Mouse (Mus musculus) splenic B cell, adult 2 months (primary cell): ENCODE measurements around the gene Plac1.

Experiments used
- DNase-seq: peaks from one replicate; pipeline ENCODE4 v3.0.0-alpha.2; 2011; ENCODE audit warnings: low read depth, low spot score
- H3K27me3 ChIP-seq: 2 replicates; pipeline ENCODE4 v1.6.1; 2012; ENCODE audit warnings: mild to moderate bottlenecking, low read length, moderate library complexity, mixed read lengths; ENCODE audit not compliant: control insufficient read depth, poor library complexity, insufficient read depth, severe bottlenecking
- H3K36me3 ChIP-seq: 2 replicates; pipeline ENCODE4 v1.6.1; 2012; ENCODE audit warnings: mild to moderate bottlenecking, low read length, moderate library complexity, mixed read lengths; ENCODE audit not compliant: control insufficient read depth, poor library complexity, insufficient read depth, severe bottlenecking

Gene Plac1

GRCm38 (mm10) chrX:53214557-53215229, 25.2 kb downstream of the Plac1 start:
- no peak for DNase-seq
- Histone ChIP-seq H3K36me3 (no peaks in the 10 kb centered on the region), H3K27me3 (no peaks in the 10 kb centered on the region)

- Histone ChIP-seq H3K27me3 (no peaks in the 10 kb centered on the region), H3K36me3 (no peaks in the 10 kb centered on the region)
- no peak for DNase-seq
Observed at GRCm38 (mm10) chrX:53213838-53214237, 26.1 kb downstream of the Plac1 start.

- DNase-seq, result no peak
- H3K27me3 ChIP-seq, result no peaks in the 10 kb centered on the region
- no peaks in the 10 kb centered on the region for H3K36me3 ChIP-seq
Observed at GRCm38 (mm10) chrX:53212485-53212884, 27.4 kb downstream of the Plac1 start.

- H3K36me3 ChIP-seq, result no peaks in the 10 kb centered on the region
- DNase-seq, result no peak
Observed at GRCm38 (mm10) chrX:53211756-53212483, 28.0 kb downstream of the Plac1 start.

GRCm38 (mm10) chrX:53209431-53209830, 30.5 kb downstream of the Plac1 start:
- DNase-seq, result no peak
- Histone ChIP-seq H3K36me3 (no peaks in the 10 kb centered on the region), H3K27me3 (no peaks in the 10 kb centered on the region)

More at GRCm38 (mm10) chrX:53211756-53212483, 28.0 kb downstream of the Plac1 start:
- no peaks in the 10 kb centered on the region for H3K27me3 ChIP-seq

- H3K27me3 ChIP-seq, result no peaks in the 10 kb centered on the region
- no peaks in the 10 kb centered on the region for H3K36me3 ChIP-seq
- DNase-seq, result no peak
Observed at GRCm38 (mm10) chrX:53204690-53205311, 35.1 kb downstream of the Plac1 start.

GRCm38 (mm10) chrX:53201616-53202015, 38.3 kb downstream of the Plac1 start:
- no peaks in the 10 kb centered on the region for H3K36me3 ChIP-seq
- H3K27me3 ChIP-seq, result no peaks in the 10 kb centered on the region
- no peak for DNase-seq

GRCm38 (mm10) chrX:53197681-53198080, 42.2 kb downstream of the Plac1 start:
- no peak for DNase-seq
- Histone ChIP-seq H3K27me3 (no peaks in the 10 kb centered on the region), H3K36me3 (no peaks in the 10 kb centered on the region)

GRCm38 (mm10) chrX:53196392-53196791, 43.5 kb downstream of the Plac1 start:
- Histone ChIP-seq H3K36me3 (no peaks in the 10 kb centered on the region), H3K27me3 (no peaks in the 10 kb centered on the region)
- no peak for DNase-seq

- H3K36me3 ChIP-seq, result no peaks in the 10 kb centered on the region
- H3K27me3 ChIP-seq, result no peaks in the 10 kb centered on the region
- no peak for DNase-seq
Observed at GRCm38 (mm10) chrX:53188692-53189091, 51.2 kb downstream of the Plac1 start.

- Histone ChIP-seq H3K27me3 (no peaks in the 10 kb centered on the region), H3K36me3 (no peaks in the 10 kb centered on the region)
- DNase-seq, result no peak
Observed at GRCm38 (mm10) chrX:53179801-53180200, 60.1 kb downstream of the Plac1 start.

GRCm38 (mm10) chrX:53176296-53176695, 63.6 kb downstream of the Plac1 start:
- H3K27me3 ChIP-seq, result no peaks in the 10 kb centered on the region
- no peaks in the 10 kb centered on the region for H3K36me3 ChIP-seq
- no peak for DNase-seq

GRCm38 (mm10) chrX:53168623-53169022, 71.3 kb downstream of the Plac1 start:
- peak; percentile 0 for DNase-seq
- H3K27me3 ChIP-seq, result no peaks in the 10 kb centered on the region
- H3K36me3 ChIP-seq, result no peaks in the 10 kb centered on the region

- DNase-seq, result no peak
- Histone ChIP-seq H3K36me3 (no peaks in the 10 kb centered on the region), H3K27me3 (no peaks in the 10 kb centered on the region)
Observed at GRCm38 (mm10) chrX:53166901-53167525, 72.9 kb downstream of the Plac1 start.
